8 mouse cellular contexts compared by ENCODE assay signal in the genomic region with DNA sequence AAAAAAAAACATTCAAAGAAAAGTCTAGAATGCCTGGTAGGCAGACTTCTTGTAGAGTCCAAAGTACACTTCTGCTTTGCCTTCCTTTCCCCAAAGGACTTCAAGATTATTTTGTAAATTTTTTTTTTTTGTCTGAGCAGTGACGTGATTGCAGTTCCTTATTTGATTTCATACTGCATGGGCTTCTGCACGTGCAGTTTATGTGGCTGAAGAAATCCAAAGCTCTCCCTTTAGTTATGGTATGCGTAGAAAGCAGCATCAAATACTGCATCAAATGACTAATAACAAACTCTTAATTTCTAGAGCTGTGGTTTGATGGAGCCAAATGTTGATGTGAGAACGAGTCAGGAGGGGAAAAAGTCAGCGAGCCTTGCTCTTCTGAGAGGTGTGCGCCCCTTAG. TPM values are rescaled to one million over a fixed set of nuclear protein-coding genes. Genes with fewer than 3 reads are reported as not detected.
DNase-seq lines count a peak whose midpoint lies in the region; ATAC-seq and TF ChIP-seq lines count a peak whose summit lies in the region.

No protein-coding gene starts in this region.

- peaks cover 22% of the 10 kb centered on the region for H3K4me1 ChIP-seq in embryonic facial prominence, embryonic 13.5 days
- H3K4me1 ChIP-seq in intestine, embryonic 16.5 days (ENCODE audit: control insufficient read depth, insufficient read depth, low read length) = peaks cover 14% of the 10 kb centered on the region
- H3K4me1 ChIP-seq in neural tube, embryonic 12.5 days = peaks cover 13% of the 10 kb centered on the region

- peak overlapping the region; percentile 91 for H3K4me2 ChIP-seq in embryonic facial prominence, embryonic 13.5 days
- H3K4me2 ChIP-seq in intestine, embryonic 16.5 days (ENCODE audit: low read depth, low read length) = peak overlapping the region; percentile 72
- peak overlapping the region; percentile 89 for H3K4me2 ChIP-seq in neural tube, embryonic 12.5 days (replicated peaks)

- peak overlapping the region; percentile 98; the same call in 1 of the 2 replicates for H3K27ac ChIP-seq in layer of hippocampus, adult 2 months
- no peak overlapping the region for H3K27ac ChIP-seq in embryonic facial prominence, embryonic 13.5 days
- 0 out of 2 replicates have a peak overlapping the region, but pooled peaks have one; percentile 41 for H3K27ac ChIP-seq in intestine, embryonic 16.5 days (ENCODE audit: low read length)
- no peak overlapping the region for H3K27ac ChIP-seq in neural tube, embryonic 12.5 days

- 24% methylated on average over 6 of the region's 6 CpGs for WGBS in embryonic facial prominence, embryonic 13.5 days
- 23% methylated on average over 6 of the region's 6 CpGs for WGBS in intestine, embryonic 16.5 days
- WGBS in neural tube, embryonic 12.5 days = 40% methylated on average over 6 of the region's 6 CpGs

- peak overlapping the region; percentile 61; the same call in 1 of the 2 replicates for H3K9ac ChIP-seq in embryonic facial prominence, embryonic 13.5 days
- H3K9ac ChIP-seq in intestine, embryonic 16.5 days (ENCODE audit: low read depth, low read length) = peak overlapping the region; percentile 65
- 0 out of 2 replicates have a peak overlapping the region, but pooled peaks have one; percentile 4 for H3K9ac ChIP-seq in neural tube, embryonic 12.5 days

- DNase-seq in layer of hippocampus, adult 2 months (ENCODE audit: low spot score in 2 of 2) = no peak
- no peak for DNase-seq in layer of hippocampus, postnatal 25 days (ENCODE audit: extremely low spot score in 1 of 2, low spot score in 1 of 2)
- DNase-seq in thymus, postnatal 4 days = no peak
- DNase-seq in left cerebral cortex, adult 8-10 months (ENCODE audit: low spot score in 2 of 2) = no peak
- DNase-seq in kidney, postnatal 25 days = no peak

- no peak for TF ChIP-seq CTCF in layer of hippocampus, adult 2 months (conservative IDR thresholded peaks at IDR 0.05)

- peak overlapping the region; percentile 94 for H3K4me3 ChIP-seq in layer of hippocampus, adult 2 months
- H3K4me3 ChIP-seq in embryonic facial prominence, embryonic 13.5 days = peak overlapping the region; percentile 41
- peak overlapping the region; percentile 40 for H3K4me3 ChIP-seq in intestine, embryonic 16.5 days (ENCODE audit: low read length)
- peak overlapping the region; percentile 2; the same call in 1 of the 2 replicates for H3K4me3 ChIP-seq in neural tube, embryonic 12.5 days

- H3K9me3 ChIP-seq in embryonic facial prominence, embryonic 13.5 days = no peaks in the 10 kb centered on the region
- H3K9me3 ChIP-seq in intestine, embryonic 16.5 days (ENCODE audit: control insufficient read depth, low read length) = no peaks in the 10 kb centered on the region
- no peaks in the 10 kb centered on the region for H3K9me3 ChIP-seq in neural tube, embryonic 12.5 days

- ATAC-seq in embryonic facial prominence, embryonic 13.5 days (ENCODE audit: insufficient number of reproducible peaks, insufficient read depth, low FRiP score, low TSS enrichment, low read depth) = no peak
- ATAC-seq in intestine, embryonic 16.5 days = no peak
- ATAC-seq in neural tube, embryonic 12.5 days (ENCODE audit: low FRiP score, low read depth) = no peak

- H3K36me3 ChIP-seq in embryonic facial prominence, embryonic 13.5 days = 0 out of 2 replicates have a peak, but pooled peaks cover 7% of the 10 kb centered on the region
- no peaks in the 10 kb centered on the region for H3K36me3 ChIP-seq in intestine, embryonic 16.5 days (ENCODE audit: control insufficient read depth, insufficient read depth, low read length)
- no peaks in the 10 kb centered on the region for H3K36me3 ChIP-seq in neural tube, embryonic 12.5 days

- 0 out of 2 replicates have a peak, but pooled peaks cover under 1% of the 10 kb centered on the region for H3K27me3 ChIP-seq in embryonic facial prominence, embryonic 13.5 days
- H3K27me3 ChIP-seq in intestine, embryonic 16.5 days (replicated peaks; ENCODE audit: control insufficient read depth, insufficient read depth, low read length) = no peaks in the 10 kb centered on the region
- no peaks in the 10 kb centered on the region for H3K27me3 ChIP-seq in neural tube, embryonic 12.5 days (replicated peaks)

RNA-seq across cellular contexts. Expression of gene Pten, which starts 3.2 kb away (rescaled TPM):
- 100 to 1,000 TPM; 114 TPM for total RNA-seq in layer of hippocampus, adult 2 months (2021)
- total RNA-seq in layer of hippocampus, postnatal 25 days (2021) = 100 to 1,000 TPM; 111 to 117 TPM
- 12.9 and 14.7 TPM in 2 replicates for polyA plus RNA-seq in embryonic facial prominence, embryonic 13.5 days (2015; fragmentation: Nextera tagmentation; extraction: Ambion mirVana)
- polyA plus RNA-seq in intestine, embryonic 16.5 days (2015; fragmentation: Nextera tagmentation; extraction: Ambion mirVana) = 7.1 and 7.6 TPM in 2 replicates
- polyA plus RNA-seq in neural tube, embryonic 12.5 days (2016; fragmentation: Nextera tagmentation; extraction: Ambion mirVana) = 11.7 and 12.2 TPM in 2 replicates
- total RNA-seq in left cerebral cortex, adult 8-10 months (2022) = 100 to 1,000 TPM; 130 to 149 (median 139) TPM

RNA-seq across cellular contexts. Expression of gene Atad1, which starts 20.9 kb away (rescaled TPM):
- 10 to 100 TPM; 91.7 to 92.5 TPM for total RNA-seq in layer of hippocampus, adult 2 months (2021)
- 100 to 1,000 TPM in 1 of 2 experiments, 10 to 100 TPM in 1; 97.1 to 105 TPM for total RNA-seq in layer of hippocampus, postnatal 25 days (2021)
- 67.0 and 68.3 TPM in 2 replicates for polyA plus RNA-seq in embryonic facial prominence, embryonic 13.5 days (2015; fragmentation: Nextera tagmentation; extraction: Ambion mirVana)
- polyA plus RNA-seq in intestine, embryonic 16.5 days (2015; fragmentation: Nextera tagmentation; extraction: Ambion mirVana) = 73.1 and 77.4 TPM in 2 replicates
- polyA plus RNA-seq in neural tube, embryonic 12.5 days (2016; fragmentation: Nextera tagmentation; extraction: Ambion mirVana) = 97.0 and 101 TPM in 2 replicates
- total RNA-seq in left cerebral cortex, adult 8-10 months (2022) = 100 to 1,000 TPM in 2 of 4 experiments, 10 to 100 TPM in 2; 90.3 to 120 (median 103) TPM

Comparison
In these comparisons a context has a peak if more than half of its experiments do, and no peak if none do; other contexts are left out.
1. H3K27ac ChIP-seq: peak in layer of hippocampus, adult 2 months (single experiment) and intestine, embryonic 16.5 days (single experiment); none in embryonic facial prominence, embryonic 13.5 days (single experiment) and neural tube, embryonic 12.5 days (single experiment).
2. H3K4me3 ChIP-seq: peak in every context shown above with its lines; median percentile 94 in layer of hippocampus, adult 2 months; 41 in embryonic facial prominence, embryonic 13.5 days; 40 in intestine, embryonic 16.5 days; 2 in neural tube, embryonic 12.5 days.
3. H3K9ac ChIP-seq: peak in every context shown above with its lines; median percentile 65 in intestine, embryonic 16.5 days; 61 in embryonic facial prominence, embryonic 13.5 days; 4 in neural tube, embryonic 12.5 days.
4. Peak in every context shown above with its lines, with median percentiles within 50 percentile points of each other: H3K4me2 ChIP-seq.